Mouse (Mus musculus): Measurements from ENCODE around the gene Arhgap35.

- TF ChIP-seq CTCF (IDR thresholded peaks at IDR 0.05; ENCODE audit: low read depth) (no peak), EP300 (optimal IDR thresholded peaks at IDR 0.05) (no peak)
Observed at GRCm38 (mm10) chr7:16614171-16614887, 464 bp downstream of the Arhgap35 start.

Data from stomach, postnatal 0 days (tissue).